Mouse (Mus musculus) limb, embryonic 14.5 days (tissue): ENCODE data around the gene Mipol1. TPM values are rescaled to one million over a fixed set of nuclear protein-coding genes. Genes with fewer than 3 reads are reported as not detected.

Source experiments
- ATAC-seq: fragments of 200-750 bp; cut with Nextera tagmentation; 2 replicates; pipeline ENCODE4 v1.8.0; 2017; ENCODE audit warnings: low read depth, moderate number of reproducible peaks, moderate TSS enrichment; ENCODE audit not compliant: low FRiP score
- DNase-seq: peaks from one replicate; pipeline ENCODE4 v3.0.0-alpha.2; 2015; ENCODE audit warnings: low spot score
- H3K27ac ChIP-seq: fragments of 300-500 bp; sonication (generic); replicated peaks from 2 replicates; pipeline ENCODE4 v1.5.1; 2014; ENCODE audit warnings: low read depth, mild to moderate bottlenecking, low read length, moderate library complexity, mixed read lengths
- H3K27me3 ChIP-seq: fragments of 300-500 bp; sonication (generic); 2 replicates; pipeline ENCODE4 v1.6.1; 2014; ENCODE audit warnings: low read length, mixed read lengths; ENCODE audit not compliant: control insufficient read depth, insufficient read depth
- H3K36me3 ChIP-seq: fragments of 300-500 bp; sonication (generic); 2 replicates; pipeline ENCODE4 v1.6.1; 2014; ENCODE audit warnings: mild to moderate bottlenecking, low read length, moderate library complexity, mixed read lengths; ENCODE audit not compliant: control insufficient read depth, insufficient read depth
- H3K4me1 ChIP-seq: fragments of 300-500 bp; sonication (generic); 2 replicates; pipeline ENCODE4 v1.6.1; 2014; ENCODE audit warnings: antibody characterized with exemption, low read length, mixed read lengths; ENCODE audit not compliant: control insufficient read depth, insufficient read depth
- H3K4me2 ChIP-seq: fragments of 300-500 bp; sonication (generic); replicated peaks from 2 replicates; pipeline ENCODE4 v1.6.1; 2014; ENCODE audit warnings: low read depth, mild to moderate bottlenecking, low read length, moderate library complexity; ENCODE audit not compliant: severe bottlenecking
- H3K4me3 ChIP-seq: fragments of 300-500 bp; sonication (generic); replicated peaks from 2 replicates; pipeline ENCODE4 v1.5.1; 2014; ENCODE audit warnings: low read length
- H3K9ac ChIP-seq: fragments of 300-500 bp; sonication (generic); 2 replicates; pipeline ENCODE4 v1.6.1; 2014; ENCODE audit warnings: mild to moderate bottlenecking, low read depth, low read length, moderate library complexity; ENCODE audit not compliant: severe bottlenecking
- H3K9me3 ChIP-seq: fragments of 300-500 bp; sonication (generic); 2 replicates; pipeline ENCODE4 v1.6.1; 2016; ENCODE audit warnings: low read length; ENCODE audit not compliant: control insufficient read depth
- POLR2A ChIP-seq: fragments of 200-500 bp; IDR thresholded peaks from 2 replicates; pipeline ENCODE4 v1.8.0; 2012; ENCODE audit warnings: inconsistent platforms, mild to moderate bottlenecking, moderate library complexity, borderline replicate concordance; ENCODE audit not compliant: insufficient read depth, insufficient read length; ENCODE audit errors: extremely low read depth
- WGBS: fragments of 180-500 bp; shearing (Covaris S2); extraction: QIAGEN DNeasy Blood & Tissue Kit; methylation state at CpG from one replicate; pipeline ENCODE4 v1.1.7; 2014; 5-methylcytosine and 5-hydroxymethylcytosine counted together
- polyA plus RNA-seq, 2 experiments: library from polyadenylated mRNA; depleted of rRNA in 1 of 2; stranded (reverse) in 1 of 2; unstranded in 1 of 2; fragments of >200 nt; fragmentation: Nextera tagmentation in 1 of 2; extraction: Ambion mirVana in 1 of 2; gene quantifications; 2 replicates each; pipeline versions ENCODE4 v1.2.1 to v1.2.3; 2012 to 2014

Gene Mipol1
- polyA plus RNA-seq, 2 experiments: 5.3 to 8.2 TPM

DNA sequence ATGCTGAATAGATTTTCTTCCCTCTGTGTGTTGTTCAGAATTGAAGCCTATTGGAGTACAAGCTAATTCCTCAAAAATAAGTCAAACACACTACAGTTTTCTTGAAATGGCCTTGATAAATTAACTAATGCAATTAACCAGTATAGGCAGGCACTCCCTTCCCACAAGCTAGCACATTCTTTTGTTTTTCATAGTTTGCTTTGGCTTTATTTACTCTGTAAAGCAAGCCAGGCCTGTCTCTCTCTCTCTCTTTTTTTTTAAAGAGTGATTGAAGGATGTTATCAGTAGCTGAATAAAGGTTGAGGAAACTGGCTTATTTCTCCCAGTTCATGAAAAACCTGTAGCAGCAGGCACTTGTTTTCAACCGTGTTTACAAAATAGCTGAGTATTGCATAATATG is 219.1 kb downstream of the Mipol1 start:
- H3K9ac ChIP-seq: no peak overlapping the region
- WGBS: 74% methylated on average over 1 of the region's 1 CpGs
- ATAC-seq (no peak), DNase-seq (no peak)
- H3K4me3 ChIP-seq: no peak overlapping the region
- no peaks in the 10 kb centered on the region for H3K27me3 ChIP-seq
- no peaks in the 10 kb centered on the region for H3K4me1 ChIP-seq
- no peak overlapping the region for H3K4me2 ChIP-seq
- TF ChIP-seq POLR2A: no peak
- H3K36me3 ChIP-seq: no peaks in the 10 kb centered on the region
- H3K9me3 ChIP-seq: no peaks in the 10 kb centered on the region
- no peak overlapping the region for H3K27ac ChIP-seq

GRCm38 (mm10) chr12:57450017-57450583 is 219.9 kb downstream of the Mipol1 start:
- no peak for TF ChIP-seq POLR2A
- Histone ChIP-seq H3K27ac (no peak overlapping the region), H3K27me3 (no peaks in the 10 kb centered on the region), H3K4me3 (no peak overlapping the region), H3K9me3 (no peaks in the 10 kb centered on the region), H3K4me1 (no peaks in the 10 kb centered on the region), H3K9ac (no peak overlapping the region), H3K4me2 (no peak overlapping the region), H3K36me3 (no peaks in the 10 kb centered on the region)
- 89% methylated on average over 5 of the region's 5 CpGs for WGBS
- ATAC-seq: no peak
- no peak for DNase-seq

DNA sequence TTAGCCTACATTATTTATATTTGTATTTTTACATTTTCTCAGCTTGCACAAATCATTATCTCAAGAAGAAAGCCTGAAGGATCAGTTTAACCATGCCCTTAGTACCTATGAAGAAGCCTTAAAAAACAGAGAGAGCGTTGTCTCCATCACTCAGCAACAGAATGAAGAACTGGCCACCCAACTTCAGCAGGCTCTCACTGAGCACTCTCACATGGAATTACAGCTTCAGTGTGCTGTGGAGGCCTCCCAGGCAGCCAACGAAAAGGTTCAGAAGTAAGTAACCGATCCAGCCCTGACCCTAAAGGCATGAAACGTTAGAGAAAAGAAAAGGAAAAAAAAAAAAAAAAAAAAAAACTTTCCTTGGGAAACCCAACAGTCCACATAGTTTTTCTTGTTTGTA is 226.7 kb downstream of the Mipol1 start:
- Histone ChIP-seq H3K4me3 (no peak overlapping the region), H3K4me2 (no peak overlapping the region), H3K4me1 (no peaks in the 10 kb centered on the region), H3K36me3 (no peaks in the 10 kb centered on the region), H3K27ac (no peak overlapping the region), H3K9ac (no peak overlapping the region), H3K27me3 (no peaks in the 10 kb centered on the region), H3K9me3 (no peaks in the 10 kb centered on the region)
- DNase-seq (no peak), ATAC-seq (no peak)
- WGBS: 45% methylated on average over 4 of the region's 4 CpGs
- TF ChIP-seq POLR2A: no peak

- ATAC-seq (no peak), DNase-seq (no peak)
- Histone ChIP-seq H3K4me2 (no peak overlapping the region), H3K9me3 (no peaks in the 10 kb centered on the region), H3K27me3 (no peaks in the 10 kb centered on the region), H3K9ac (no peak overlapping the region), H3K4me1 (no peaks in the 10 kb centered on the region), H3K36me3 (no peaks in the 10 kb centered on the region), H3K4me3 (no peak overlapping the region), H3K27ac (no peak overlapping the region)
- 51% methylated on average over 4 of the region's 4 CpGs for WGBS
- no peak for TF ChIP-seq POLR2A
Observed at GRCm38 (mm10) chr12:57457339-57457738, 227.1 kb downstream of the Mipol1 start.

GRCm38 (mm10) chr12:57464520-57465334 is 234.5 kb downstream of the Mipol1 start:
- 79% methylated on average over 12 of the region's 12 CpGs for WGBS

More at GRCm38 (mm10) chr12:57464520-57465334, 234.5 kb downstream of the Mipol1 start:
- no peak overlapping the region for H3K4me3 ChIP-seq
- ATAC-seq (no peak), DNase-seq (no peak)
- no peaks in the 10 kb centered on the region for H3K27me3 ChIP-seq
- no peaks in the 10 kb centered on the region for H3K4me1 ChIP-seq
- H3K4me2 ChIP-seq: no peak overlapping the region
- no peak overlapping the region for H3K9ac ChIP-seq
- H3K9me3 ChIP-seq: no peaks in the 10 kb centered on the region
- TF ChIP-seq POLR2A: no peak
- H3K36me3 ChIP-seq: no peaks in the 10 kb centered on the region
- no peak overlapping the region for H3K27ac ChIP-seq
